Mouse (Mus musculus) left cerebral cortex, postnatal 25 days (tissue): ENCODE measurements at regions not wholly inside any gene's neighbourhood (a gene's known extent, or its start where the extent isn't known, plus 50 kb on each side); places are given as distances from the start of the nearest gene placed in this dataset.

Source experiments
- DNase-seq, 2 experiments: peaks; one replicate each; pipeline ENCODE4 v3.0.0; 2022; ENCODE audit warnings: low spot score in 2 of 2, mixed read lengths in 1 of 2
- intact Hi-C: fragments of 180-260 bp; cut with DNase I; formaldehyde crosslinking; loops from one replicate; pipeline ENCODE4 v1.15.1; 2025

GRCm38 (mm10) chr5:85505244-85505643 is 560.1 kb downstream of the Cenpc1 start:
- intact Hi-C loops: no loop called here
- peak in 1 of 2 experiments; percentile 50 for DNase-seq

GRCm38 (mm10) chr5:85497261-85497660 is 568.1 kb downstream of the Cenpc1 start:
- intact Hi-C loops: no loop called here
- no peak for DNase-seq

- DNase-seq: no peak
- intact Hi-C loops: no loop called here
Observed at GRCm38 (mm10) chr5:85485733-85486322, 579.6 kb downstream of the Cenpc1 start.

GRCm38 (mm10) chr5:85485157-85485556 is 580.2 kb downstream of the Cenpc1 start:
- intact Hi-C loops: no loop called here
- DNase-seq: no peak

GRCm38 (mm10) chr5:85467811-85468210 is 597.6 kb downstream of the Cenpc1 start:
- intact Hi-C loops: no loop called here
- no peak for DNase-seq

GRCm38 (mm10) chr5:85467151-85467550 is 598.2 kb downstream of the Cenpc1 start:
- DNase-seq: no peak
- intact Hi-C loops: no loop called here
